Mouse (Mus musculus): Measurements from ENCODE around the gene Nostrin.

Nostrin gene

DNA sequence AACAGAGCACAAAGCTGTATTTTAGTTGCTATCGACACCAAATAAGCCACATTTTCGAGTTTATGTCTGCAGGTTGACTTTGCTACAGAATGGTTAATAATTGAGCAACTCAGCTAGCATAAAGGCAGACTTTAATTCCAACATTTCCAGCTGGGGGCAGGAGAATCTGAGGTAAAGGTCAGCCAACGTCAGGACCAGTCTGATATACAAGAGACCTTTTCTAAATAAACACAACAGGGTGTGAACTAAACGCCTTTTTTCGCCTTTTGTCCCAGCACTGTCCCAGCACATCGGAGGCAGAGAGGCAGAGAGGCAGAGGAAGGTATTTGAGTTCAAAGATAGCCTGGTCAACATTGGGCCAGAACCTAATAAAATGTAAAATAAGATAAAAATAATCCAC, 69.6 kb downstream of the Nostrin start:
- DNase-seq (ENCODE audit: low spot score in 2 of 2): no peak

DNA sequence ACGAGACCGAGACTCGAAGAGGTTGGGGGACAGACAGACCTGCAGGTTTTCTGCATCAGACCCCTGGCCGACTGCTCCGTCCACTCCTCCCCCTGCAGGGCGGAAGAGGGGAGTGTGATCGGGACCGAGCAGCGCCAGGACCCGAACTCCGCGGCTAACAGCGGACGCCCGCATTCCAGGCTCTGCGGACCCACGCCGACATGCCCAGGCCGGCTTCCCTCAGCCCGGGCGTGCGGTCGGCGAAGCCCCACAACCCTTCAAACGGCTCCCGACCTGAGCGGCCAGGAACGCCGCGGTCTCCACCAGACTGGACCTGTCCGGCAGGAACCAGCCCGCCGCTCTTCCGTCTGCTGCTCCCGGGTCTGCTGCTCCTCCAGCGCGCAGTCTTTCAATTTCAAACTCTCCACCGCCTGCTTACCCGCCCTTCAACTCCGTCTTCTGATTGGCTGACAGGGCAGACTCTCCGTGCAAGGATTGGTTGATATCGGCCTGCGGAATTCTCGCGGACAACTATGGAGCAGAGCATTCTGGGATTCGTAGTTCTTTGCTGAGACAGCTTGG, 70.3 kb downstream of the Nostrin start, which contains the start of gene Spc25:
TSS of gene Spc25 (minus strand) at position 404 of the 561 bp plus-strand sequence.
- peak; percentile 89 to 93 for DNase-seq (ENCODE audit: low spot score in 2 of 2)

DNA sequence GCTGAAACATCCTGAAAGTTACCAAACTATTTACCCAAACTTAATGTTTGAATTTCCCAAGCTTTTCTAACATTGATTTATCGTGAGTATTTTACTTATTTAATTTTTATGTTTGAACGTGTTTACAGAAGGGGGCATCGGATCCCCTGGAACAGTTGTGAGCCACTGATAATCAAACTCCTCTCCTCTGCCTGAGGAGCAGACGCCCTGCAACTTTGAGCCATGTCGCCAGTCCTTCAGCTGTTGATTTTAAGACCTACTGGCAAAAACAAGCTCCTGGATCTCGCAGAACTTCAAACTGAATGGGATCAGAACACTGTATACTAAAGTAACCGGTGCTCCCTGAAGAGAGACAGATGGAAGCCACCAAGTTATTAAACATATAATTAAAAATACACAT, 70.9 kb downstream of the Nostrin start:
- DNase-seq (ENCODE audit: low spot score in 2 of 2): no peak

DNA sequence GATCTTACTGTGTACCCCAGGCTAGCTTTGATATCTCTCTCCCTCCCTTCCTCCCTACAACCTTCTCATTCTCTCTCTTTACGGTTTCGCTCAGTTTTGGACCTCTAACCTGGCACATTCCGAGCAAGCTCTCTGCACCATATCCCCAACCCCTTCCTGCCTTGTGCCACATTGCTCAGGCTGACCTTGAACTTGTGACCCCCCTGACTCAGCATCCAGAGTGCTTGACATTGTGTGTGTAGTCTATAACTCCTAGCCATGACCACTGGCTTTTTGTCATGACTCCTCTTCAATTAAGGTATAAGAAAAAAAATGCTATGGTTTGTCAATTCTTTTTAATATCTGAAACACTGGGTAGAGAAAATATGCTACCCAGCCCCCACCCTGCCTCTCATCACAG, 74.1 kb downstream of the Nostrin start:
- no peak for DNase-seq (ENCODE audit: low spot score in 2 of 2)

DNA sequence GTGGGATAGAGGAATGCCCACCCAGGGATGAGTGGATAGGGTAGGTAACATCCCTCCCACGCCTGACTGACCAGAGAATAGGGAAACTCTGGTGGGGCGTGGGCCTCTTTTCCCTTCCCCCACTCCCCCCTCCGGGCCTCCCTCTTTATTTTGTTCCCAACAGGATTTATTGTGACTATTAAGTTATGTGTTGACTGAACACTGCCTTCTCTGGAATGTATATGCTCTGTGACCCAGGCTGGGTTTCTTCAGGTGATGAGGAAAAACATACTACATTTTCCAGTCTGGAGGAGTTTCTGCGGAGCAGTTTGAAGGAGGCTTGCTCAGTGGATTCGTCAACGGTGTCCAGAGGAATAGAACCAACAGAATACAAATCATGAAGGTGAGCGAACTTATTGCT, 75.2 kb downstream of the Nostrin start, which contains the start of gene G6pc2:
TSS of gene G6pc2 (plus strand) at position 301 of the 400 bp plus-strand sequence.
- DNase-seq (ENCODE audit: low spot score in 2 of 2): no peak

DNA sequence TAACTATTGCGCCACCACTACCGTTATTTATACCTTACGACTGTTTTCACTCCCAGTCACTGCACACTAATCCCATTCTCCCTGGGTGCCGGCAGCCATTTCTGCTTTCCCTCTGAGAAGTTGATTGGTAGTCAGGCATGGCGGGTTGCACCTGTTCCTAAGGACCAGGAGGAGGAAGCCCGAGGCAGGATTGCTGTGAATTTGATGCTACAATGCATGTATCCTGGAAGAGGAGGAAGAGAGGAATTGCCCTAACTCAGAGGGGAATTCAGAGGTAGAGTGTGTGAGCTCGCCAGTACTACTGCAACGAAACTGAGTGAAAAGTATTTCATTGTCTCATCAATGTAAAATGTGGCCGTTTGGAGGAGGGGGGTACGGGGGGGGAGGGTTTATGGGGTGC, 77.1 kb downstream of the Nostrin start:
- DNase-seq (ENCODE audit: low spot score in 2 of 2): no peak

DNA sequence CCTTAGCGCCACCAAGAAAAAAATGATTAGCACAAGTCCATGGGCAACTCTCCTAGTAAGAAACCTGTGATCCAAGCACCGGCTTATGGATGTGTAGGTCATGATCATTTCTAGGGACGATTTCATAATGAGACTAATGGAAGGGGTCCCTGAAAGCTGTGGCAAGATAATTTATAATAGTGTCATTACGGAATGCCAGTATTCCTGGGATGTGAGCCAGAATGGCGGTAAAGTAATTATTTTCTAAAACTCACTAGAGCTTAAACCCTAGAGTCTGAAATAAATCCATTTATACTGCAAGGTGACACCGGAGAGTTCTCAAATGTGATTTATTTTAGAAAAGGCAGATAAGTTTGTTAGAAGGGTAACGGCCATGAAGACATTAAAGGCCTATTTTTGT, 79.6 kb downstream of the Nostrin start:
- no peak for DNase-seq (ENCODE audit: low spot score in 2 of 2)

DNA sequence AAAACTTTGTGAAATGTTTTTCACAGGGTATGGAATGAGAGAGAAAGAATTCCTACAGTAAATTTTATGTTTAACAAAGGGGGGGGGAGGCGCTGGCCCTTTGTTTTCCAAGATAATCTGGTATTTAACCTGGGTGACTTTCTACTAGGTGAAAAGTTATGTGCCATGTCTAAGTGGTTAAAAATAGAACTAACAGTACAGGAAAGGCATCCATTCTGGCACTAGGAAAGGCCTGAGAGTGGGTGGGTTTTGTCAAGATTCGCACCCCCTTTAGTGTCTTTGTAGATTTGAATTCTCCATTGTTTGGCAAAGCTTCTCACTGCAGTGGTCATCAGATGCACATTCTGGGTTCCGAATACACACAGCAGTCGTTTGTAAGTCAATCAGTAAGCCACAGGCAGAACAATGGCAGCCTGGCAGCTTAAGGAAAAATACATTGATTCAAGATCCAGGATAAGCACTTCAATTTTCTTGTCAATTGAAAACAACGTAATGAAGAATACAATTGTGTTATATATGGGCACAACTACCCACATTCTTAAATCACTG, 86.3 kb downstream of the Nostrin start:
- no peak for DNase-seq (ENCODE audit: low spot score in 2 of 2)

DNA sequence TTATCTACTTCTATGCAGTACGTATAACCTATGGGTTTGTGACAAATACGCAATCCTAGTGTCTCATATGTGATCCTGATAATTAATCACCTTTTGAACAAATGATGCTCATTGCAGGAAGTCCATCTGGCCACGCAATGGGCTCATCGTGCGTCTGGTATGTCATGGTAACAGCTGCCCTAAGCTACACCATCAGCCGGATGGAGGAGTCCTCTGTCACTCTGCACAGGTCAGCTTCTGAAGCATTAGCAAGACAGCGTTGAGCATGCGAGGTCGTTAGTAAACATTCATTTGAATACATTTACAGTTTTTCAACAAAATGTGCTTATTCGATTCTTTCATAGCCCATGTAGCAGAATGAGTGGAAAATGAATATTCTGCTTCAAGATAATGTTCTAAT, 87.2 kb downstream of the Nostrin start:
- DNase-seq (ENCODE audit: low spot score in 2 of 2): no peak

DNA sequence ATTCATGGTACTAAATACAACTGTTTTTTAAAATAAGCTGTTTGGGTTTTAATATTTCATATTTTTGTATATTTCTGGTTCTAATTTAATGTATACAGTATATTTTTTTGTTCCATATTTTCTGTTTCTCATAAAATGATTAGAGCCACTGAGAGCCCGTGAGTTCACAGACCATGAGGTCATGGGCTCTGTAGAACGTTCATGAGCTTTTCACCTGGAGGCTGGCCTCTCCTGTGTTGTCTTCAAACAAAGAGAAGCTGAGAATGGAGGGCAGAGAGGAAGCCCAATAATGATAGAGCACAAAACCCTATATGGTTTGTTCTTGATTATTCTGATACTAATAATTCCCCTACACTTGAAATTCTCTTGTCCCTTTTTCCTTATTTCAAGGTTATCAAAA, 89.1 kb downstream of the Nostrin start:
- no peak for DNase-seq (ENCODE audit: low spot score in 2 of 2)

DNA sequence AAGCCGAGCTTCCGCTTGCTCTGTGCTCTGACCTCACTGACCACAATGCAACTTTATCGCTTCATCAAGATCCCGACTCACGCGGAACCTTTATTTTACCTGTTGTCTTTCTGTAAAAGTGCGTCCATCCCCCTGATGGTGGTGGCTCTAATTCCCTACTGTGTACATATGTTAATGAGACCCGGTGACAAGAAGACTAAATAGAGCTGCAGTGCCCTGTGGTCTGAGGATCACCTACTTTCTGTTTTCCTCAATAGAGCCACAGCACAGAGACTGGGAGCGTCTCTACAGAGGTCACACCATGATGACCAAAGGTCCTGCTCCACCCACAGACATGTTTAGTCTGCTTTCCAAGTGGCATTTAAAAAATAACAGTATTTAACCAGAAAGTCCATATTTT, 91.3 kb downstream of the Nostrin start:
- DNase-seq (ENCODE audit: low spot score in 2 of 2): no peak

DNA sequence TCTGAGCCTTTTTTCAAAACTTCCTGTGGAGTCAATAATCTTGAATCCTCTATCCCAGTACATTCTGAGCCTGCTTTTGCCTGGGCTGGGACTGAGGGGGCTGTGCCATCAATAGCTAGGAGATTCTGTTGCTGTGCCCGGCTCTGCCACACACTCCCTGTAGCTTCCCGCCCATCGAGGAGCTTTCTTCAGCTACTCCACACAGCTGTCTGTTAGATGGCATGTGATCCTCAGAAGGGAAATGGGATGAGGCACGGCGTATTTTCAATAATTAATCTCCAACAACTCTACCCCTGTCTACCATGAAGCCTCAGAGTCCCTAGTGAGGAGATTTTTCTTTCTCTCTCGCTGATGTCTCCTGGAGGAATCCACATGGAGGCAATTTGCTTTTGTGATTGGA, 93.0 kb downstream of the Nostrin start:
- DNase-seq (ENCODE audit: low spot score in 2 of 2): no peak

DNA sequence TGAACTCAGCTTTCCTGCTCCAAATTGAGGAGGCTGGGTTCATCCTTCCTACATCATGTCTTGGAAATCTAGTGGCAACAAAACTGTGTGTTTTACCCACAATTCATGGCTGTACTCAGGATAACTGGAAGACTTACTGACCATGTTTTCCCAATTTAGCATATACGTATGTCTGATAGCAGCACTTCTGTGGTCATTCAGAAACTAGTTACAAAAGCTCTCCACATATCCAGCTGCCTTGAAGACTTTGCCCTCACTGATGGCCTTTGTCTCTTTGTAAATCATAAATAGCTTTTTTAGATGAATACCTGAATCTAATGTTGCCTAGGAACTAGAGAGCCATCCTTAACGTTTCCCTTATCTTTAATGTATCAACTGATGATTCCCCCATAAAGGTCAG, 94.5 kb downstream of the Nostrin start:
- DNase-seq (ENCODE audit: low spot score in 2 of 2): no peak

DNA sequence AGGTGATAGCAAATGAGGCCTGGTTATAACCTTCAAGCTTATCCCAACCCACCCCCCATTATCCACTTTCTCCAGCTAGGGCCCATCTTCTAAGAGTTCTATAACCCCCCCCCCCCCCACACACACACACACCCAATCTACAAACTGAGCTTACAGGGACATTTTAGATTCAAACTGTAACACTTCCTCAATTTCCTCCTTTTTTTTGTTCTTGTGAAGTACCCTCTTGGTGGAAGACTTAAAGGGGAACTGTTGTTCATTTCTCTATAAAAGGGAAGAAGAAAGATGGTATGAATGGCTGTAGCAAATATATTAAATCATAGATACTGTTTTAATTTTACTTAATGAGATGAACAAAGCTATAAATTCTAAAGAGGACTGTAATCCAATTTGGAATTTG, 96.5 kb downstream of the Nostrin start:
- no peak for DNase-seq (ENCODE audit: low spot score in 2 of 2)

DNA sequence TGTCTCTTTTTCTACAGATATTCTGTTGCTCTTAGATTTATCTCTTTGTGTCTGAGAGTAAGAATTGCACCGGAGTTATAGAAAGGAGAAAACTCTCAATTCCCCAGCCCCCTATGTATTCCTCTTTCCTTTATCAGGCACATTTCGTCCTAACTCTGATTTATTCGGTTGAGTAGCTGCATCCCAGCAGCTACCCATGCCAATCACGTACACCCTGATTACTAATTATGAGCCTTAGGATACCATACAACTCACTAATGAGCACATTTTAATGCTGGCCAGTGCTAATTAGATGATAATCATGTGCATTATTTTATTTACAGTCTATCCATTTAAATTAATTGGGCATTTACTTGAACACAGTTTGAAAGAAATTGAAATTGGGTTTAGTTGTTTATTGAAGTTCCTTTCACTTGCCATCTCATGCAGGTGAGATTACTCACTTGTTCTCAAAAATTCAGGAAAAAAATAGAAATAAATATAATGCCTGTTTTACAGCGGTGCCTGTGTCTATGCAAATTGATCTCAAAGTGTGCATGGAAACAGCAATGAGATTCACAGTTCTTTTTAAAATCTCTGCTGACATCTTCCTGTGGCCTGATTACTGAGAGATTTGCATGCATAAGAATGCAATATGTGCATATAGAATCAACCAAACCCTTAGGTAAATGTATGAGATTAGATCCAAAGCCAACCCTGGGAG, 99.5 kb downstream of the Nostrin start:
- DNase-seq (ENCODE audit: low spot score in 2 of 2): no peak

All from right cerebral cortex, adult 2 months (tissue).